Mouse (Mus musculus): ENCODE results near the gene Ppp4r3a.

- TF ChIP-seq CTCF (conservative IDR thresholded peaks at IDR 0.05 in 1 of 2, IDR thresholded peaks at IDR 0.05 in 1 of 2; ENCODE audit: low read depth in 2 of 2, low read length in 2 of 2) (no peak), ZC3H11A (IDR thresholded peaks at IDR 0.05; ENCODE audit: low read depth, low read length) (no peak), USF1 (IDR thresholded peaks at IDR 0.05; ENCODE audit: low read depth, low read length) (no peak), NRF1 (IDR thresholded peaks at IDR 0.05; ENCODE audit: low read depth, low read length) (no peak), TCF12 (IDR thresholded peaks at IDR 0.05; ENCODE audit: low read depth, low read length) (no peak), HCFC1 (IDR thresholded peaks at IDR 0.05; ENCODE audit: low read depth, low read length) (no peak), POLR2A (IDR thresholded peaks at IDR 0.05; ENCODE audit: low read depth, low read length) (no peak)
Measured at GRCm38 (mm10) chr12:101066329-101066728, 17.2 kb downstream of the Ppp4r3a start.
